1 mouse cellular context compared by ENCODE assay signal in genomic region chr11:69071262-69071661, GRCm38 (mm10).
TF ChIP-seq lines count a peak whose summit lies in the region.

No protein-coding gene starts in this region.

TF ChIP-seq in MEL, 35 proteins besides CTCF, POLR2A, EP300 and RAD21:
- TF ChIP-seq MAX (IDR thresholded peaks at IDR 0.05; ENCODE audit: low read length) (no peak), CHD1 (IDR thresholded peaks at IDR 0.05; ENCODE audit: low read depth, low read length) (no peak), SIN3A (IDR thresholded peaks at IDR 0.05; ENCODE audit: low read length) (no peak), ELF1 (IDR thresholded peaks at IDR 0.05; ENCODE audit: low read depth, low read length) (no peak), TAL1 (IDR thresholded peaks at IDR 0.05; ENCODE audit: low read length) (no peak), ETS1 (IDR thresholded peaks at IDR 0.05; ENCODE audit: low read depth, low read length) (no peak), MAZ (IDR thresholded peaks at IDR 0.05; ENCODE audit: low read depth, low read length) (no peak), USF2 (IDR thresholded peaks at IDR 0.05; ENCODE audit: borderline replicate concordance in 1 of 2, insufficient read depth in 1 of 2, low read depth in 1 of 2, low read length in 2 of 2) (no peak), ZNF384 (IDR thresholded peaks at IDR 0.05; ENCODE audit: low read depth, low read length) (no peak), SMC3 (IDR thresholded peaks at IDR 0.05; ENCODE audit: low read depth, low read length) (no peak), BHLHE40 (IDR thresholded peaks at IDR 0.05; ENCODE audit: borderline replicate concordance, low read depth, low read length) (no peak), TBP (IDR thresholded peaks at IDR 0.05; ENCODE audit: low read depth, low read length) (no peak), ZKSCAN1 (IDR thresholded peaks at IDR 0.05; ENCODE audit: low read depth, low read length) (no peak), RCOR1 (IDR thresholded peaks at IDR 0.05; ENCODE audit: low read depth, low read length) (no peak)
